Mouse (Mus musculus): ENCODE data around the gene Cldnd1. TPM values are rescaled to one million over a fixed set of nuclear protein-coding genes. Genes with fewer than 3 reads are reported as not detected.
A peak's percentile ranks its signal among the peaks of the same experiment; 100 is the strongest.

Cldnd1 gene
- polyA plus RNA-seq, 1 experiment from 2014 or later = 152 TPM

DNA sequence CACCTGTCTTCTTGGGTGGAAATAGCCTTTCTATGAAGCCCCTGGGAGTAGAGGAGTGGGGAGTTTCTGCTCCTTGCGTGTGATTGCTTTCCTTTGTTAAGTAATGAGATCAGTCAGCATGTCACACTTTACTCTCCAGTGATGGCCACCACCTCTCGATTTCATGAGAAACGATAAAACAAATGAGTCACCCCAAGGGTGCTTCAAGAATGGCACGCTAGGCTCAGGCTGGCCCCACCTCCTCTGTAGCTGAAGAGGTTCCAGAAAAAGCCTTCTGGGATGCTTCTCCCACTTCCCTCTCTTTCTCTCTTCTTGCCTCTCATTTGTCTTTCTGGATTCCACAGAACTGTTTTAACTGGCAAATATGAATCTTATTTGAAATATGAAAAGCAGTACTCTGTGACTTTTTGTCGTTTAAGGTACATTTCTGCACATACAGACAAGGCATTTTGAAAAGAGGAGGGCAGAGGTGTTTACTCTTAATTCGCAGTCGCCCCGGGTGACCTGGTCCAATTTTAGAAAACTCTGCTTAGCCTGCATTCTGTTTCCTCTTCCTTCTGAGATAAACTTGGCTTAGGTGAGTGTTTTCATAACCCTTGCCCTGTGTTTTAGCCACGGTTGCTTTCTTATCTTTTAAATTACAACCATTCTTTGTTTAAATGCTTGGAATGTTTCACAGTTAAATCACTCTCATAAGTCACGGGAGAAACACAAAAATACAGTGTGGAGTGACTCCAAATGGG, 24.2 kb upstream of the Cldnd1 start:
- Histone ChIP-seq H3K9me3 (replicated peaks; ENCODE audit: control insufficient read depth, low read length, poor library complexity, severe bottlenecking) (no peaks in the 10 kb centered on the region), H3K9ac (ENCODE audit: low read depth, low read length) (no peak overlapping the region), H3K4me2 (ENCODE audit: low read length) (no peak overlapping the region), H3K36me3 (ENCODE audit: control insufficient read depth, insufficient read depth, low read length) (no peaks in the 10 kb centered on the region), H3K27me3 (ENCODE audit: control insufficient read depth, insufficient read depth, low read depth, low read length) (no peaks in the 10 kb centered on the region), H3K4me3 (ENCODE audit: low read depth, low read length) (no peak overlapping the region), H3K4me1 (ENCODE audit: control insufficient read depth, insufficient read depth, low read length) (no peaks in the 10 kb centered on the region), H3K27ac (ENCODE audit: low read length) (no peak overlapping the region)
- no peak for ATAC-seq
- WGBS = 49% methylated on average over 10 of the region's 10 CpGs

DNA sequence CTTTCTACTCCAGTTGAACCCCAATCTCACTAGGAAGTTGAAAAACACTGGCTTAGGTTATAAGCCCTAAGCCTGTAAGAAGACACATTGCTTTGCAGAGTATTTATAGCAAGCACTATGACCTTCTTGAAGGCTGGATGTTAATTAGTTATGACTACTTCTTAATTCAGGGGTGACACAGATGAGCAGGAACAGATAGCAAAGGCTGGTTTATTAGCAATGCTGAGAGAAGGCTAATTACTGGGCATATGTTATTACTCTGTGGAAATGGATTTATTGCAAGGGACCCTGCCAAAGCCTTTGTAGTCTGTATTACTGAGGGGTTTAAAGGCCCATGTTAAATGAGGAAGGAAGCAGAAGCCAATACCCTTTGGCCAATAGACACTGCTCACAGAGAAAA, 22.7 kb upstream of the Cldnd1 start:
- no peaks in the 10 kb centered on the region for H3K4me1 ChIP-seq (ENCODE audit: control insufficient read depth, insufficient read depth, low read length)
- H3K27ac ChIP-seq (ENCODE audit: low read length) = no peak overlapping the region
- no peak overlapping the region for H3K4me2 ChIP-seq (ENCODE audit: low read length)
- no peak overlapping the region for H3K9ac ChIP-seq (ENCODE audit: low read depth, low read length)
- no peak overlapping the region for H3K4me3 ChIP-seq (ENCODE audit: low read depth, low read length)
- peak; percentile 42; the same call in 1 of the 2 replicates for ATAC-seq
- no peaks in the 10 kb centered on the region for H3K27me3 ChIP-seq (ENCODE audit: control insufficient read depth, insufficient read depth, low read depth, low read length)
- no peaks in the 10 kb centered on the region for H3K9me3 ChIP-seq (replicated peaks; ENCODE audit: control insufficient read depth, low read length, poor library complexity, severe bottlenecking)
- no peaks in the 10 kb centered on the region for H3K36me3 ChIP-seq (ENCODE audit: control insufficient read depth, insufficient read depth, low read length)

DNA sequence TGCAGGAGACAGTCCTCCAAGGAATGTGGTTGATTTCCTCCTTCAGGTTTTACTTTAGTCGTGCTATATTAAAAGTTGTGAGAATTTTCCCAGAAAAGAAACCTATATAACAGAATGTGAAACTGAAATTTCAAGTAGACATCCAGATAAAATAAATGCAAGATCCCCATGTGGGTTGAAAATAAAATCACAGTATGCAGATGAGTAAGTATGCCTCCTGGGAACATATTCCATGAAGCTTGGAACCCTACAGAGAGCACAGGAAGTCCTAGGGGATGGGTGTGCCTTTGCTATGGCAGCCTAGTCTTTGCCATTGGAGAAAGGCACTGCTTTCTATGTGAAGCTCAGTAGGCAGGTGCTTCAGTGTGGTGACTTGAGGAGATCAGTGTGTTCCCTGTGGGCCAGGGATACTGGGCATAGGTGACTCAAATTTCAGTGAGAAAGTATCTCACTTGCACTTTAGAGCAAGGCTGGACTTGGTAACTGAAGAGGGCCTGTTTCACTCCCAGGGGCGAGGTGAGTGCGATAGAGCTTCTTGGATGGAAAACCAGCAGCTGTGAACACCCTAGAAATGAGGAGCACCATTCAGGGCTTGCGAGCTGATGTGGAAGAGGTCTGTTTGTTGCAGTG, 20.3 kb upstream of the Cldnd1 start:
- Histone ChIP-seq H3K4me2 (ENCODE audit: low read length) (no peak overlapping the region), H3K27ac (ENCODE audit: low read length) (no peak overlapping the region), H3K9ac (ENCODE audit: low read depth, low read length) (no peak overlapping the region), H3K4me3 (ENCODE audit: low read depth, low read length) (no peak overlapping the region), H3K9me3 (replicated peaks; ENCODE audit: control insufficient read depth, low read length, poor library complexity, severe bottlenecking) (no peaks in the 10 kb centered on the region), H3K27me3 (ENCODE audit: control insufficient read depth, insufficient read depth, low read depth, low read length) (no peaks in the 10 kb centered on the region), H3K4me1 (ENCODE audit: control insufficient read depth, insufficient read depth, low read length) (no peaks in the 10 kb centered on the region), H3K36me3 (ENCODE audit: control insufficient read depth, insufficient read depth, low read length) (no peaks in the 10 kb centered on the region)
- WGBS = 94% methylated on average over 4 of the region's 4 CpGs
- ATAC-seq = no peak

DNA sequence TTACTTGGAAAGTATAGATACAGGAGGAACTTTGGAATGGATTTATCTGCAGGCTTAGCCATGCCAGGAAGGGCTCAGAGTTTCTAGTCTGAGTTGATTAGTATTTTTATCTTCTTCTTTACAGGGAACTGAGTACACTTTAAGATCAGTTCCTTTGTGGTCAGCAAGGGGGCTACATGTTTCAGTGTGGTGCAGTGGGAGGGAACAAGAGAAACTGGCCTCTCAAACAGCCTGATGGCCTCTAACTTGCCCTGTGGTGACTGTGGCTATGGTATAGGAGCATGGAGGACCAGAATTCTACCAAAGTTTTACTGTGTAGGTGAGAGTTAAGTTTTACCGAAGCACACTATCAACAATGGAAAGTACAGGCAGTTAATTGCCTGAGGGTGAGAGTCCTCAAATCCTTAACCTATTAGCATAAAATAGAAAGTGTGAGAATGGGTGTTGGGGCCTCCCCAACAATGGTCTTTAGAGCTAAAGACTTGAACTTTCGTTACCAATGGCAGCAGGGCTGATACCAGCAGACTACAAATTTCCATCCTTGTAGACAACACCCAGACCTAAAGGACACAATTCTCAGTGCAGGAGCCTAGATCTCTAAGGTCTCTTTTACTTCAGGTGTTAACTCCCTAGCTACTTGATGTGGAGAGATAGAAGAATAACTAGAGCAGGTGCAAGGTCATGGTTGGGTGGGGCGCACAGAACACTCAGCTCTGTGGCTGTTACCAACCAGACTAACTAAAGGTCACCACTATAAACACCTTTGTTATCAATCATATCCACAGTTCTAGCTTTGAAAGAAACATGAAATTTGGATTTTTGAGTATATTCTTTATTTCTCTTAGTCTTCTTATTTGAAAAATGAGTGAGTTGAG, 18.9 kb upstream of the Cldnd1 start:
- Histone ChIP-seq H3K27ac (ENCODE audit: low read length) (no peak overlapping the region), H3K4me1 (ENCODE audit: control insufficient read depth, insufficient read depth, low read length) (no peaks in the 10 kb centered on the region), H3K36me3 (ENCODE audit: control insufficient read depth, insufficient read depth, low read length) (no peaks in the 10 kb centered on the region), H3K4me2 (ENCODE audit: low read length) (no peak overlapping the region), H3K9me3 (replicated peaks; ENCODE audit: control insufficient read depth, low read length, poor library complexity, severe bottlenecking) (no peaks in the 10 kb centered on the region), H3K27me3 (ENCODE audit: control insufficient read depth, insufficient read depth, low read depth, low read length) (no peaks in the 10 kb centered on the region), H3K9ac (ENCODE audit: low read depth, low read length) (no peak overlapping the region), H3K4me3 (ENCODE audit: low read depth, low read length) (no peak overlapping the region)
- WGBS = 83% methylated on average over 3 of the region's 3 CpGs
- ATAC-seq = no peak

DNA sequence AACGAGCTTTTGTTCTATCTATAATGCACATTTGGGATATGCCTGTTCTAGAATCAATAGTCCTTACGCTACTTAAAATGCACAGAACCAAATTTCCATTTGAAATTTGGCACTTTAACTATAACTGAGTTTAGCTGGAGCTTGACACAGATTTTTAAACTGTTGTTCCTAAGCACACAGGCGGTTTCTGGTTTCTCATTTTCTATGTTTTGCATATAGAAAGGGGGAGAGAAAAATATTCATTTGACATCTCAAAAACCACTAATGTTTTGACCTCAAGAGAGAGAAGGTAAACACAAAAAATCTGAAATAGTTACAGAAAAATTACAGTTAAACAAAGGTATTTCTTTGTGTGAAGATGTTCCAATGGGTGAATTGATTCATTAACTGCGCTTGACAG, 18.2 kb upstream of the Cldnd1 start:
- H3K27me3 ChIP-seq (ENCODE audit: control insufficient read depth, insufficient read depth, low read depth, low read length) = no peaks in the 10 kb centered on the region
- H3K4me1 ChIP-seq (ENCODE audit: control insufficient read depth, insufficient read depth, low read length) = no peaks in the 10 kb centered on the region
- no peak for ATAC-seq
- WGBS = 70% methylated on average over 4 of the region's 4 CpGs
- H3K4me3 ChIP-seq (ENCODE audit: low read depth, low read length) = no peak overlapping the region
- no peak overlapping the region for H3K9ac ChIP-seq (ENCODE audit: low read depth, low read length)
- H3K27ac ChIP-seq (ENCODE audit: low read length) = no peak overlapping the region
- H3K9me3 ChIP-seq (replicated peaks; ENCODE audit: control insufficient read depth, low read length, poor library complexity, severe bottlenecking) = no peaks in the 10 kb centered on the region
- no peaks in the 10 kb centered on the region for H3K36me3 ChIP-seq (ENCODE audit: control insufficient read depth, insufficient read depth, low read length)
- H3K4me2 ChIP-seq (ENCODE audit: low read length) = no peak overlapping the region

DNA sequence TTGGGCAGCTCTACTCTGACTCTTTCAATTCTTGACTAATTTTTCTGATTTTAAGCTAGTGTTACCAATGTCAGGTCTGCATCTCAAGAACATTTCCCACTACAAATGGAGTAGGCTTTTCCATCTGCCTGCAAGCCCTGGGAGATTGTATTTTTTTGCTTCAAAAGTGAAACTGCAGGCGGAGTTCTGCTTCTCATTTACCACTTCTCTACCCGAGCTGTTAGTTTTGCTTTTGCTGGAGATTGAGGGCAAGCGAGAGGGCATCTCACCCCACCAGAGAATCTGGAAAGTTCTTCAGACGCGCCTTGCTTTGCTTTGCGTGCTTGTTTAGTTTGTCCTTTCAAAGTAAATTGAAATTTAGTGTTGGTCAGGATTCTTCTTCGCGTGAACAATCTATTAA, 15.5 kb upstream of the Cldnd1 start:
- Histone ChIP-seq H3K36me3 (ENCODE audit: control insufficient read depth, insufficient read depth, low read length) (no peaks in the 10 kb centered on the region), H3K4me2 (ENCODE audit: low read length) (no peak overlapping the region), H3K4me3 (ENCODE audit: low read depth, low read length) (no peak overlapping the region), H3K27me3 (ENCODE audit: control insufficient read depth, insufficient read depth, low read depth, low read length) (no peaks in the 10 kb centered on the region), H3K4me1 (ENCODE audit: control insufficient read depth, insufficient read depth, low read length) (no peaks in the 10 kb centered on the region), H3K9ac (ENCODE audit: low read depth, low read length) (no peak overlapping the region), H3K27ac (ENCODE audit: low read length) (no peak overlapping the region), H3K9me3 (replicated peaks; ENCODE audit: control insufficient read depth, low read length, poor library complexity, severe bottlenecking) (no peaks in the 10 kb centered on the region)
- WGBS = 84% methylated on average over 8 of the region's 8 CpGs
- no peak for ATAC-seq

DNA sequence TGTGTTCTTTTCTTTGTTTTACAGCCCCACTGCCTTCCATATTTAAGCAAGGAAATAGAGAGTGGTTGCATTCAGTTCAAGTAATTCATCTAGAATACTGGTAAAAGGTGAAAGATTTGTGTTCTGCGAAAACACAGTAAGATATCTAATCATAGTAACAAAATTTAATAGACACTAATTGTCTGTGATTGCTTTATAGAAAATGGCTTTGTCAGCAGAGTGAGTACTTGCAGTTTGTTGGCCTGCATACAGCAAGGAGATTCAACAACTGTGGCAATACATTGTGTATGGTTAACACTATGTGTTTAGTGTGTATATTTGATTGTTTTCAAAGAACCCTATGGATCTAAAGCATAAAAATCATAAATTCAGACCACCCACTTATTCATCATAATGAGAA, 14.6 kb upstream of the Cldnd1 start:
- H3K4me2 ChIP-seq (ENCODE audit: low read length) = no peak overlapping the region
- whole genome bisulfite sequencing = 92% methylated on average over 1 of the region's 1 CpGs
- no peak overlapping the region for H3K9ac ChIP-seq (ENCODE audit: low read depth, low read length)
- H3K27me3 ChIP-seq (ENCODE audit: control insufficient read depth, insufficient read depth, low read depth, low read length) = no peaks in the 10 kb centered on the region
- H3K4me1 ChIP-seq (ENCODE audit: control insufficient read depth, insufficient read depth, low read length) = no peaks in the 10 kb centered on the region
- no peaks in the 10 kb centered on the region for H3K9me3 ChIP-seq (replicated peaks; ENCODE audit: control insufficient read depth, low read length, poor library complexity, severe bottlenecking)
- H3K36me3 ChIP-seq (ENCODE audit: control insufficient read depth, insufficient read depth, low read length) = no peaks in the 10 kb centered on the region
- no peak overlapping the region for H3K27ac ChIP-seq (ENCODE audit: low read length)
- ATAC-seq = no peak
- H3K4me3 ChIP-seq (ENCODE audit: low read depth, low read length) = no peak overlapping the region

DNA sequence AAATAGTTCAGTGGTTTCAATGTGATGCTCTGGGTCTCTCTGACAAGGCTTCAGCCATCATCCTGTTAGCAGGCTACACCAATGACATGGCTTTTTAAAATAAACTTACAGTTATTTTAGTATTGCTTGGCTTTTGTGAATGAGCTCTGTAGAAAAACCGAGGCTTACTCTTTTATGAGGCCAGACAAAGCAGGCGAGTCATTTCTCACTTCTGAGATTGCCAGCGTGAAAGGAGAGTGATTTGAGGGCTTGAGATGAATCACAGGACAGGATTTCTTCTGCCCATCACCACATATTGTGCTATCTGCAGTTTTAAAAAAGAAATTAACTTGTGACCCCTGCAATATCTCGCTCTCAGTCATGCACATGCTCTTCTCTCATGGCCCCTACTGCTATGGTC, 12.7 kb upstream of the Cldnd1 start:
- H3K4me1 ChIP-seq (ENCODE audit: control insufficient read depth, insufficient read depth, low read length) = no peaks in the 10 kb centered on the region
- no peak overlapping the region for H3K4me2 ChIP-seq (ENCODE audit: low read length)
- no peaks in the 10 kb centered on the region for H3K36me3 ChIP-seq (ENCODE audit: control insufficient read depth, insufficient read depth, low read length)
- no peak for ATAC-seq
- no peaks in the 10 kb centered on the region for H3K27me3 ChIP-seq (ENCODE audit: control insufficient read depth, insufficient read depth, low read depth, low read length)
- no peak overlapping the region for H3K4me3 ChIP-seq (ENCODE audit: low read depth, low read length)
- no peak overlapping the region for H3K9ac ChIP-seq (ENCODE audit: low read depth, low read length)
- no peak overlapping the region for H3K27ac ChIP-seq (ENCODE audit: low read length)
- 74% methylated on average over 4 of the region's 4 CpGs for WGBS
- H3K9me3 ChIP-seq (replicated peaks; ENCODE audit: control insufficient read depth, low read length, poor library complexity, severe bottlenecking) = no peaks in the 10 kb centered on the region

DNA sequence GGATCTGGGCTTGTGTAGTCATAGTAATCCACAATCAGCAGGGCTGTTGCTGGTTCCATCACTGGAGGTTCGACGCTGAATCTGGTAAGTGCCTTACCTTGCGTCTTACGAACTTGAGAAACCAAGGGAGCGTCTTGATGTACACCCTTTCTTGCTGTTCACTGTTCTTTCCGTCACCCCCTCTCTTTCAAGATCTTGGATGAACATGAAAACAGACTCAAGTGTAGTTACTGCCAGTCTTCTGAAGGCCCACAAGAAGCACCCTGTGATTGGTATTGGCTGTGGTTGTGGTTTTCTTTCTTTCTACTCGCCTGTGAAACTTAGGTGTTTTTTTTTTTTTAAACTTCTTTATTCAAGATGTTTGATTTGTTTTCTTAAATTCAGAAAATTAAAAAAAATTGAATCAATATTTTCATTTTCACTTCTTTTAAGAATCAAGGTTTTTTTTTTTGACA, 9.0 kb upstream of the Cldnd1 start, which contains the start of gene Gpr15:
TSS of gene Gpr15 (minus strand) at position 405 of the 455 bp plus-strand sequence.
- no peak for ATAC-seq
- no peaks in the 10 kb centered on the region for H3K36me3 ChIP-seq (ENCODE audit: control insufficient read depth, insufficient read depth, low read length)
- H3K4me3 ChIP-seq (ENCODE audit: low read depth, low read length) = no peak within 1 kb of the TSS
- H3K4me1 ChIP-seq (ENCODE audit: control insufficient read depth, insufficient read depth, low read length) = no peaks in the 10 kb centered on the region
- H3K9me3 ChIP-seq (replicated peaks; ENCODE audit: control insufficient read depth, low read length, poor library complexity, severe bottlenecking) = no peaks in the 10 kb centered on the region
- H3K27me3 ChIP-seq (ENCODE audit: control insufficient read depth, insufficient read depth, low read depth, low read length) = no peaks in the 10 kb centered on the region
- no peak within 1 kb of the TSS for H3K9ac ChIP-seq (ENCODE audit: low read depth, low read length)
- no peak within 1 kb of the TSS for H3K4me2 ChIP-seq (ENCODE audit: low read length)
- H3K27ac ChIP-seq (ENCODE audit: low read length) = no peak within 1 kb of the TSS
- 90% methylated on average over 7 of the region's 7 CpGs for WGBS

All from midbrain, embryonic 16.5 days (tissue).